Mouse (Mus musculus): ENCODE results near the gene Mrps18c. TPM values are rescaled to one million over a fixed set of nuclear protein-coding genes. Genes with fewer than 3 reads are reported as not detected.

The Mrps18c gene
- total and polyA plus RNA-seq, 2 experiments from 2014 or later = 57.1 to 195 TPM

DNA sequence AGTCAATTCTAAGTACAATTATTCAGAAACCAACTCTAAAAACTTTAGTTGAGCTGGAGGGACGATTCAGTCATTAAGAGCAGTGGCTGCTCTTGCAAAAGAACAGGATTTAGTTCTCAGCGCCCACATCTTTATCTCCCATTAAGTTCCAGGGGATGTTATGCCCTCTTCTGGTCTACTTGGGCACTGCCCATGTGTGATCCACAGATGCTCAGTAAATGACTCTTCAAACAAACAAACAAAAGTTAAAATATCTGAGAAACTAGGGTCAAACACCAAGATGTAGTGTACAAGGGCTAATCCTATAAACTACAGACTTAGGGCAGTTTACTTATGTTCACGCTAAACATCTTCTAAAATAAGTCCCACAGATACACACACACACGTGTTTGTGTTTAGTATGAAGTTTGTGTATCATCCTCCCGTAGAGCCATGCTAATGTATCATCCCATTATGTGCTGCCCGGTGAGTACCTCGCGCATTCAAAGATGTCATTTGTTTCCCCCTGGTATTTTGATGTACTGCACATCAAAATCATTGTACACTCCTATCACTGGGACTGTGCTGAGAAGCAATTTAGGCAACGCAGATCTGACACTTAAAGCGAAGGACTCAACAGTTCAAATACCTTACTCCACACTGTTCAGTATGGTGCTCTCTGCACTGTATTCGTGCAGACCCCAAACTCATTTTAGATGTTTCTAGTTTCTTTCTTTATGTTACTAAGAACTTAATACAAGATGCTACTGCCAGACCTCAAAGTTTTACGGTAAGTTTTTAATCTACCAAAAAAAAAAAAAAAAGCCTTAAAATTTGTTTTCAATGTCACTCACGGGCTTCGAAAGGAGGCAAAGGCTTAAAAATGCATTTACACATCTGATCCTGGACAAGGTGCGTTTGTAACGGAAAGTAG, 21.4 kb downstream of the Mrps18c start:
- Histone ChIP-seq H3K4me3 (ENCODE audit: low read depth, low read length) (peak overlapping the region; percentile 90), H3K4me1 (ENCODE audit: control insufficient read depth, insufficient read depth) (peaks cover 4% of the 10 kb centered on the region), H3K9me3 (replicated peaks; ENCODE audit: control insufficient read depth, low read length) (no peaks in the 10 kb centered on the region), H3K9ac (replicated peaks; ENCODE audit: low read depth, low read length) (peak overlapping the region; percentile 95), H3K36me3 (replicated peaks; ENCODE audit: control insufficient read depth, insufficient read depth, low read length) (peaks cover 21% of the 10 kb centered on the region), H3K27me3 (ENCODE audit: control insufficient read depth, insufficient read depth, low read length) (no peaks in the 10 kb centered on the region), H3K4me2 (ENCODE audit: low read depth, low read length) (peak overlapping the region; percentile 97), H3K27ac (ENCODE audit: low read depth) (peak overlapping the region; percentile 87)
- ATAC-seq (ENCODE audit: insufficient read depth, low read depth) (no peak), DNase-seq (ENCODE audit: low spot score) (no peak)
- TF ChIP-seq EP300 (IDR thresholded peaks at IDR 0.05; ENCODE audit: low read depth) = no peak
- peak; percentile 29 for TF ChIP-seq CTCF (IDR thresholded peaks at IDR 0.05; ENCODE audit: low read depth)
- 32% methylated on average over 16 of the region's 16 CpGs for WGBS

DNA sequence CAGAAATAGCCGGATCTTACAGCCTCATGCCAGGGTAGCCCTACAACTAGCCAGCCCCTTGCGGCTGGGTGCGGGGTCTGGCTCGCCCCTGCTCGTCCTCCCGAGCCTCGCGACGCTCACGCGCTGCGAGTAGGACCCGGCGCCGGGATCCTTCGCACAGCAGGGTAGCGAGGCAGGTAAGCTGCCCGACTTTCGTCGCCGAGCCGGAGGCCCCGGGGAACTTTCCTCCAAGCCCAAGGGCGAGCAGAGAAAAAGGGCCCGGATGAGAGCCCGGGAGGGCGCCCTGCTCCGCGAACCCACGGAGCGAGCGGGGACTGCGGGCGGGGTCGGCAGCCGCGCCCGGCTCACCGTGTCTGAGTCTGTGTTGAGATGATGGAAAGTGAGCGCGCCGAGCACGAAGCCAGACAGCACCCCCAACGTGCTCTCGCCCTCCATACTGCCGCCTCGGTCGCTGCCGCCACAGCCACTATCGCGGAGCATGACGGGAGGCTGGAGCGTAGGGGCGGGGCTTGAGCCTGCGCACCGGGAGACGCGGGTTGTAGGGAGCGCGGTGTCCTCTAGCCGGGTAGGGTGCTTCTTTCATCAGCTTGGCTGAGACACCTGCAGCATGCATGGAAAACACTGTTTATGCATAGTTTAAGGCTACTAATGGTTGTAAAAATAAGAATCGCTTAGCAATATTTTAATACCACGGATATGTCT, 22.2 kb downstream of the Mrps18c start, which contains the start of gene Abraxas1:
TSS of gene Abraxas1 (minus strand) at position 483 of the 702 bp plus-strand sequence.
- peak; percentile 95 for ATAC-seq (ENCODE audit: insufficient read depth, low read depth)
- Histone ChIP-seq H3K9ac (replicated peaks; ENCODE audit: low read depth, low read length) (peak within 1 kb of the TSS; percentile 95), H3K9me3 (replicated peaks; ENCODE audit: control insufficient read depth, low read length) (no peaks in the 10 kb centered on the region), H3K4me3 (ENCODE audit: low read depth, low read length) (peak within 1 kb of the TSS; percentile 90), H3K4me1 (ENCODE audit: control insufficient read depth, insufficient read depth) (peaks cover 4% of the 10 kb centered on the region), H3K36me3 (replicated peaks; ENCODE audit: control insufficient read depth, insufficient read depth, low read length) (peaks cover 18% of the 10 kb centered on the region; the same call in 1 of the 2 replicates), H3K27ac (ENCODE audit: low read depth) (peak within 1 kb of the TSS; percentile 87), H3K27me3 (ENCODE audit: control insufficient read depth, insufficient read depth, low read length) (no peaks in the 10 kb centered on the region), H3K4me2 (ENCODE audit: low read depth, low read length) (peak within 1 kb of the TSS; percentile 97)
- DNase-seq (ENCODE audit: low spot score) = peak; percentile 89
- under 1% methylated on average over 63 of the region's 63 CpGs for WGBS
- TF ChIP-seq CTCF (IDR thresholded peaks at IDR 0.05; ENCODE audit: low read depth) (no peak), EP300 (IDR thresholded peaks at IDR 0.05; ENCODE audit: low read depth) (no peak)

DNA sequence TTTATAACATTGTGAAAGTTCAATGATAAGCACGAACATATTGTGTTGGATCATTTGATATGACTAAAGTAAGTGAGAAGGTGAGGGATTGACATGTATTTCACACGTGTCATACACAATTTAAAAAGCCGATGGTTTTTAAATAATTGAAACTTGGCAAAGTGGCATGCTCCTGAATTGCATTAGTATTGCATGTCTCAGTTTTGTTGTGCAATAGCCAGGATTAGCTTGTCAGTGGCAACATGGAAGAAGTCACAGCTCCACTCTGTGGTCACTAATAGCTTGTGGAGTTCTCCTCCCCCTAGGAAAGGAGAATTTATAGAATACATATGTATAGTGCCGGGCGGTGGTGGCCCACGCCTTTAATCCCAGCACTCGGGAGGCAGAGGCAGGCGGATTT, 22.9 kb downstream of the Mrps18c start:
- Histone ChIP-seq H3K27me3 (ENCODE audit: control insufficient read depth, insufficient read depth, low read length) (no peaks in the 10 kb centered on the region), H3K4me3 (ENCODE audit: low read depth, low read length) (peak overlapping the region; percentile 90), H3K4me1 (ENCODE audit: control insufficient read depth, insufficient read depth) (peaks cover 4% of the 10 kb centered on the region), H3K9me3 (replicated peaks; ENCODE audit: control insufficient read depth, low read length) (no peaks in the 10 kb centered on the region), H3K27ac (ENCODE audit: low read depth) (no peak overlapping the region), H3K4me2 (ENCODE audit: low read depth, low read length) (peak overlapping the region; percentile 97), H3K9ac (replicated peaks; ENCODE audit: low read depth, low read length) (no peak overlapping the region), H3K36me3 (replicated peaks; ENCODE audit: control insufficient read depth, insufficient read depth, low read length) (peaks cover 15% of the 10 kb centered on the region; the same call in 1 of the 2 replicates)
- ATAC-seq (ENCODE audit: insufficient read depth, low read depth) (no peak), DNase-seq (ENCODE audit: low spot score) (no peak)
- 76% methylated on average over 8 of the region's 8 CpGs for WGBS
- TF ChIP-seq CTCF (IDR thresholded peaks at IDR 0.05; ENCODE audit: low read depth) (no peak), EP300 (IDR thresholded peaks at IDR 0.05; ENCODE audit: low read depth) (no peak)

GRCm38 (mm10) chr5:100822826-100823225, 24.4 kb downstream of the Mrps18c start:
- 70% methylated on average over 7 of the region's 7 CpGs for WGBS
- H3K4me2 ChIP-seq (ENCODE audit: low read depth, low read length) = no peak overlapping the region
- peaks cover 4% of the 10 kb centered on the region for H3K4me1 ChIP-seq (ENCODE audit: control insufficient read depth, insufficient read depth)
- DNase-seq (ENCODE audit: low spot score) (no peak), ATAC-seq (ENCODE audit: insufficient read depth, low read depth) (no peak)
- no peaks in the 10 kb centered on the region for H3K9me3 ChIP-seq (replicated peaks; ENCODE audit: control insufficient read depth, low read length)
- TF ChIP-seq EP300 (IDR thresholded peaks at IDR 0.05; ENCODE audit: low read depth) = no peak
- TF ChIP-seq CTCF (IDR thresholded peaks at IDR 0.05; ENCODE audit: low read depth) = no peak
- H3K36me3 ChIP-seq (replicated peaks; ENCODE audit: control insufficient read depth, insufficient read depth, low read length) = 0 out of 2 replicates have a peak, but pooled peaks cover 4% of the 10 kb centered on the region
- no peaks in the 10 kb centered on the region for H3K27me3 ChIP-seq (ENCODE audit: control insufficient read depth, insufficient read depth, low read length)
- H3K4me3 ChIP-seq (ENCODE audit: low read depth, low read length) = no peak overlapping the region
- H3K9ac ChIP-seq (replicated peaks; ENCODE audit: low read depth, low read length) = no peak overlapping the region
- no peak overlapping the region for H3K27ac ChIP-seq (ENCODE audit: low read depth)

DNA sequence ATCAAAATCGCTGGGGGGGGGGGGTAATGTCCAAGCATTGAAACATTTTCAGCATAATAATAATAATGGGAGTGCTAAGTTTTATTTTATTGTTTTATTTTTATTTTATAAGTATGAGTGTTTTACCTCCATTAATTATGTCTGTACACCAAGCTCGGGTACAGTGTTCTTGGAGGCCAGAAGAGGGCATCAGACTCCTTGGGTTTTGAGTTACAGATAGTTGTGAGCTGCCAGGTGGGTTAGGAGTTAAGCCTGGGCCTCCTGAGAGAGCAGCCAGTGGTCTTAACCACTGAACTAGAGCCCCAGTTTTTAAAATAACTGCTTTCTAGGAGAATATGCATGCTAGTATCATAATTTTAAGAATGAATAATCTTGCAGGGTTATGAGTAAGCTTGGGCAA, 27.5 kb downstream of the Mrps18c start:
- H3K4me1 ChIP-seq (ENCODE audit: control insufficient read depth, insufficient read depth) = peaks cover 4% of the 10 kb centered on the region; the same call in 1 of the 2 replicates
- H3K27ac ChIP-seq (ENCODE audit: low read depth) = no peak overlapping the region
- WGBS = 21% methylated on average over 2 of the region's 2 CpGs
- no peaks in the 10 kb centered on the region for H3K27me3 ChIP-seq (ENCODE audit: control insufficient read depth, insufficient read depth, low read length)
- 0 out of 2 replicates have a peak, but pooled peaks cover 4% of the 10 kb centered on the region for H3K36me3 ChIP-seq (replicated peaks; ENCODE audit: control insufficient read depth, insufficient read depth, low read length)
- no peak for TF ChIP-seq EP300 (IDR thresholded peaks at IDR 0.05; ENCODE audit: low read depth)
- peak; percentile 53 for TF ChIP-seq CTCF (IDR thresholded peaks at IDR 0.05; ENCODE audit: low read depth)
- DNase-seq (ENCODE audit: low spot score) = peak; percentile 21
- H3K9me3 ChIP-seq (replicated peaks; ENCODE audit: control insufficient read depth, low read length) = no peaks in the 10 kb centered on the region
- H3K4me3 ChIP-seq (ENCODE audit: low read depth, low read length) = no peak overlapping the region
- ATAC-seq (ENCODE audit: insufficient read depth, low read depth) = 0 out of 2 replicates have a peak, but pooled peaks have one; percentile 57
- no peak overlapping the region for H3K4me2 ChIP-seq (ENCODE audit: low read depth, low read length)
- H3K9ac ChIP-seq (replicated peaks; ENCODE audit: low read depth, low read length) = no peak overlapping the region
